Mouse (Mus musculus): ENCODE results near the gene Fasl. TPM values are rescaled to one million over a fixed set of nuclear protein-coding genes. Genes with fewer than 3 reads are reported as not detected.

Gene Fasl
- polyA plus RNA-seq, 1 experiment from 2014 or later, result 0.30 TPM

- Histone ChIP-seq H3K4me3 (ENCODE audit: low read depth, low read length) (no peak overlapping the region), H3K4me2 (ENCODE audit: low read length) (no peak overlapping the region), H3K9me3 (replicated peaks; ENCODE audit: control insufficient read depth, low read length, poor library complexity, severe bottlenecking) (no peaks in the 10 kb centered on the region), H3K36me3 (ENCODE audit: control insufficient read depth, insufficient read depth, low read length) (no peaks in the 10 kb centered on the region), H3K9ac (ENCODE audit: low read depth, low read length) (no peak overlapping the region), H3K27ac (ENCODE audit: low read length) (no peak overlapping the region), H3K27me3 (ENCODE audit: control insufficient read depth, insufficient read depth, low read depth, low read length) (no peaks in the 10 kb centered on the region), H3K4me1 (ENCODE audit: control insufficient read depth, insufficient read depth, low read length) (no peaks in the 10 kb centered on the region)
- no peak for ATAC-seq
- 91% methylated on average over 1 of the region's 1 CpGs for WGBS
Observed at GRCm38 (mm10) chr1:161769329-161769728, 19.0 kb downstream of the Fasl start.

GRCm38 (mm10) chr1:161767101-161767524 is 21.2 kb downstream of the Fasl start:
- no peak overlapping the region for H3K4me3 ChIP-seq (ENCODE audit: low read depth, low read length)
- no peak for ATAC-seq
- WGBS, result 74% methylated on average over 12 of the region's 12 CpGs

GRCm38 (mm10) chr1:161766656-161767055 is 21.6 kb downstream of the Fasl start:
- Histone ChIP-seq H3K4me2 (ENCODE audit: low read length) (no peak overlapping the region), H3K9ac (ENCODE audit: low read depth, low read length) (no peak overlapping the region), H3K27ac (ENCODE audit: low read length) (no peak overlapping the region), H3K4me3 (ENCODE audit: low read depth, low read length) (no peak overlapping the region), H3K27me3 (ENCODE audit: control insufficient read depth, insufficient read depth, low read depth, low read length) (no peaks in the 10 kb centered on the region), H3K4me1 (ENCODE audit: control insufficient read depth, insufficient read depth, low read length) (no peaks in the 10 kb centered on the region), H3K9me3 (replicated peaks; ENCODE audit: control insufficient read depth, low read length, poor library complexity, severe bottlenecking) (no peaks in the 10 kb centered on the region), H3K36me3 (ENCODE audit: control insufficient read depth, insufficient read depth, low read length) (no peaks in the 10 kb centered on the region)
- no peak for ATAC-seq
- WGBS, result 66% methylated on average over 5 of the region's 5 CpGs

More at GRCm38 (mm10) chr1:161767101-161767524, 21.2 kb downstream of the Fasl start:
- Histone ChIP-seq H3K27me3 (ENCODE audit: control insufficient read depth, insufficient read depth, low read depth, low read length) (no peaks in the 10 kb centered on the region), H3K9me3 (replicated peaks; ENCODE audit: control insufficient read depth, low read length, poor library complexity, severe bottlenecking) (no peaks in the 10 kb centered on the region), H3K4me2 (ENCODE audit: low read length) (no peak overlapping the region), H3K9ac (ENCODE audit: low read depth, low read length) (no peak overlapping the region), H3K4me1 (ENCODE audit: control insufficient read depth, insufficient read depth, low read length) (no peaks in the 10 kb centered on the region), H3K36me3 (ENCODE audit: control insufficient read depth, insufficient read depth, low read length) (no peaks in the 10 kb centered on the region), H3K27ac (ENCODE audit: low read length) (no peak overlapping the region)

- Histone ChIP-seq H3K27me3 (ENCODE audit: control insufficient read depth, insufficient read depth, low read depth, low read length) (no peaks in the 10 kb centered on the region), H3K9me3 (replicated peaks; ENCODE audit: control insufficient read depth, low read length, poor library complexity, severe bottlenecking) (no peaks in the 10 kb centered on the region), H3K4me3 (ENCODE audit: low read depth, low read length) (no peak overlapping the region), H3K4me1 (ENCODE audit: control insufficient read depth, insufficient read depth, low read length) (no peaks in the 10 kb centered on the region), H3K27ac (ENCODE audit: low read length) (no peak overlapping the region), H3K36me3 (ENCODE audit: control insufficient read depth, insufficient read depth, low read length) (no peaks in the 10 kb centered on the region), H3K9ac (ENCODE audit: low read depth, low read length) (no peak overlapping the region), H3K4me2 (ENCODE audit: low read length) (no peak overlapping the region)
- ATAC-seq, result no peak
- WGBS, result 46% methylated on average over 5 of the region's 5 CpGs
Observed at GRCm38 (mm10) chr1:161765932-161766331, 22.4 kb downstream of the Fasl start.

- Histone ChIP-seq H3K36me3 (ENCODE audit: control insufficient read depth, insufficient read depth, low read length) (no peaks in the 10 kb centered on the region), H3K27me3 (ENCODE audit: control insufficient read depth, insufficient read depth, low read depth, low read length) (no peaks in the 10 kb centered on the region), H3K4me3 (ENCODE audit: low read depth, low read length) (no peak overlapping the region), H3K4me1 (ENCODE audit: control insufficient read depth, insufficient read depth, low read length) (no peaks in the 10 kb centered on the region), H3K9me3 (replicated peaks; ENCODE audit: control insufficient read depth, low read length, poor library complexity, severe bottlenecking) (no peaks in the 10 kb centered on the region), H3K4me2 (ENCODE audit: low read length) (no peak overlapping the region), H3K27ac (ENCODE audit: low read length) (no peak overlapping the region), H3K9ac (ENCODE audit: low read depth, low read length) (no peak overlapping the region)
- no peak for ATAC-seq
- WGBS, result 98% methylated on average over 1 of the region's 1 CpGs
Observed at GRCm38 (mm10) chr1:161764964-161765363, 23.3 kb downstream of the Fasl start.

- Histone ChIP-seq H3K9ac (ENCODE audit: low read depth, low read length) (no peak overlapping the region), H3K27ac (ENCODE audit: low read length) (no peak overlapping the region), H3K4me3 (ENCODE audit: low read depth, low read length) (no peak overlapping the region), H3K9me3 (replicated peaks; ENCODE audit: control insufficient read depth, low read length, poor library complexity, severe bottlenecking) (no peaks in the 10 kb centered on the region), H3K4me1 (ENCODE audit: control insufficient read depth, insufficient read depth, low read length) (no peaks in the 10 kb centered on the region), H3K36me3 (ENCODE audit: control insufficient read depth, insufficient read depth, low read length) (no peaks in the 10 kb centered on the region), H3K4me2 (ENCODE audit: low read length) (no peak overlapping the region), H3K27me3 (ENCODE audit: control insufficient read depth, insufficient read depth, low read depth, low read length) (no peaks in the 10 kb centered on the region)
- ATAC-seq, result no peak
- 38% methylated on average over 4 of the region's 4 CpGs for WGBS
Observed at GRCm38 (mm10) chr1:161761556-161761955, 26.7 kb downstream of the Fasl start.

GRCm38 (mm10) chr1:161756547-161756946 is 31.7 kb downstream of the Fasl start:
- Histone ChIP-seq H3K27ac (ENCODE audit: low read length) (no peak overlapping the region), H3K9me3 (replicated peaks; ENCODE audit: control insufficient read depth, low read length, poor library complexity, severe bottlenecking) (no peaks in the 10 kb centered on the region), H3K4me3 (ENCODE audit: low read depth, low read length) (no peak overlapping the region), H3K36me3 (ENCODE audit: control insufficient read depth, insufficient read depth, low read length) (no peaks in the 10 kb centered on the region), H3K9ac (ENCODE audit: low read depth, low read length) (no peak overlapping the region), H3K4me1 (ENCODE audit: control insufficient read depth, insufficient read depth, low read length) (no peaks in the 10 kb centered on the region), H3K27me3 (ENCODE audit: control insufficient read depth, insufficient read depth, low read depth, low read length) (no peaks in the 10 kb centered on the region), H3K4me2 (ENCODE audit: low read length) (no peak overlapping the region)
- ATAC-seq, result no peak
- 90% methylated on average over 3 of the region's 3 CpGs for WGBS

- Histone ChIP-seq H3K4me3 (ENCODE audit: low read depth, low read length) (no peak overlapping the region), H3K9me3 (replicated peaks; ENCODE audit: control insufficient read depth, low read length, poor library complexity, severe bottlenecking) (no peaks in the 10 kb centered on the region), H3K9ac (ENCODE audit: low read depth, low read length) (no peak overlapping the region), H3K4me2 (ENCODE audit: low read length) (no peak overlapping the region), H3K36me3 (ENCODE audit: control insufficient read depth, insufficient read depth, low read length) (no peaks in the 10 kb centered on the region), H3K4me1 (ENCODE audit: control insufficient read depth, insufficient read depth, low read length) (no peaks in the 10 kb centered on the region), H3K27ac (ENCODE audit: low read length) (no peak overlapping the region), H3K27me3 (ENCODE audit: control insufficient read depth, insufficient read depth, low read depth, low read length) (no peaks in the 10 kb centered on the region)
- ATAC-seq, result no peak
- 62% methylated on average over 8 of the region's 8 CpGs for WGBS
Observed at GRCm38 (mm10) chr1:161751311-161751710, 37.0 kb downstream of the Fasl start.

- Histone ChIP-seq H3K36me3 (ENCODE audit: control insufficient read depth, insufficient read depth, low read length) (no peaks in the 10 kb centered on the region), H3K27me3 (ENCODE audit: control insufficient read depth, insufficient read depth, low read depth, low read length) (no peaks in the 10 kb centered on the region), H3K4me2 (ENCODE audit: low read length) (no peak overlapping the region), H3K4me1 (ENCODE audit: control insufficient read depth, insufficient read depth, low read length) (no peaks in the 10 kb centered on the region), H3K27ac (ENCODE audit: low read length) (no peak overlapping the region), H3K9me3 (replicated peaks; ENCODE audit: control insufficient read depth, low read length, poor library complexity, severe bottlenecking) (no peaks in the 10 kb centered on the region), H3K4me3 (ENCODE audit: low read depth, low read length) (no peak overlapping the region), H3K9ac (ENCODE audit: low read depth, low read length) (no peak overlapping the region)
- ATAC-seq, result no peak
- 77% methylated on average over 8 of the region's 8 CpGs for WGBS
Observed at GRCm38 (mm10) chr1:161750471-161751041, 37.7 kb downstream of the Fasl start.
